Mouse (Mus musculus): Measurements from ENCODE around the gene Parva.
A peak's percentile ranks its signal among the peaks of the same experiment; 100 is the strongest.

Gene Parva

GRCm38 (mm10) chr7:112525465-112525864, 98.2 kb downstream of the Parva start:
- no peak for DNase-seq

GRCm38 (mm10) chr7:112526226-112526625, 98.9 kb downstream of the Parva start:
- DNase-seq, result no peak

- DNase-seq, result peak; percentile 60
These were observed 99.9 kb downstream of the Parva start for GRCm38 (mm10) chr7:112527230-112527629.

- DNase-seq, result no peak
These were observed 100.8 kb downstream of the Parva start for GRCm38 (mm10) chr7:112528059-112528458.

- peak; percentile 77 for DNase-seq
These were observed 101.5 kb downstream of the Parva start for GRCm38 (mm10) chr7:112528582-112529360.

GRCm38 (mm10) chr7:112530924-112531323, 103.6 kb downstream of the Parva start:
- DNase-seq, result no peak

GRCm38 (mm10) chr7:112534148-112534547, 106.8 kb downstream of the Parva start:
- no peak for DNase-seq

- peak; percentile 53 for DNase-seq
These were observed 108.2 kb downstream of the Parva start for GRCm38 (mm10) chr7:112535408-112535921.

GRCm38 (mm10) chr7:112549136-112549535, 121.8 kb downstream of the Parva start:
- DNase-seq, result no peak

GRCm38 (mm10) chr7:112561504-112561903, 134.2 kb downstream of the Parva start:
- no peak for DNase-seq

GRCm38 (mm10) chr7:112567004-112567403, 139.7 kb downstream of the Parva start:
- no peak for DNase-seq

- DNase-seq, result no peak
These were observed 141.7 kb downstream of the Parva start for GRCm38 (mm10) chr7:112568961-112569360.

GRCm38 (mm10) chr7:112581621-112582020, 154.3 kb downstream of the Parva start:
- DNase-seq, result no peak

- peak; percentile 28 for DNase-seq
These were observed 155.6 kb downstream of the Parva start for GRCm38 (mm10) chr7:112582882-112583405.

- no peak for DNase-seq
These were observed 160.1 kb downstream of the Parva start for GRCm38 (mm10) chr7:112587449-112587848.

GRCm38 (mm10) chr7:112589530-112589929, 162.2 kb downstream of the Parva start:
- DNase-seq, result no peak

- no peak for DNase-seq
These were observed 166.3 kb downstream of the Parva start for GRCm38 (mm10) chr7:112593586-112593985.

GRCm38 (mm10) chr7:112595226-112595850, 168.0 kb downstream of the Parva start:
- DNase-seq, result peak; percentile 44

GRCm38 (mm10) chr7:112599650-112600049, 172.3 kb downstream of the Parva start:
- DNase-seq, result no peak

- DNase-seq, result peak; percentile 51
These were observed 172.9 kb downstream of the Parva start for GRCm38 (mm10) chr7:112600163-112600562.

- DNase-seq, result no peak
These were observed 175.7 kb downstream of the Parva start for GRCm38 (mm10) chr7:112602966-112603365.

- peak; percentile 68 for DNase-seq
These were observed 176.3 kb downstream of the Parva start for GRCm38 (mm10) chr7:112603496-112604170.

- no peak for DNase-seq
These were observed 176.9 kb downstream of the Parva start for GRCm38 (mm10) chr7:112604209-112604608.

All from kidney, postnatal 10 days (tissue).